In genomic region chr4:121016928-121017657, GRCm38 (mm10) we compare ENCODE assay signal across 8 mouse cellular contexts. TPM values are rescaled to one million over a fixed set of nuclear protein-coding genes. Genes with fewer than 3 reads are reported as not detected.
DNase-seq lines count a peak whose midpoint lies in the region; ATAC-seq and TF ChIP-seq lines count a peak whose summit lies in the region.

Gene Smap2 (minus strand): TSS chr4:121017247.

- peak within 1 kb of the TSS; percentile 90 for H3K4me3 ChIP-seq in bone marrow, adult 2 months (replicated peaks; ENCODE audit: control insufficient read depth, low read depth, low read length)
- peak within 1 kb of the TSS; percentile 84 for H3K4me3 ChIP-seq in embryonic facial prominence, embryonic 15.5 days (replicated peaks)
- H3K4me3 ChIP-seq in kidney, embryonic 14.5 days (ENCODE audit: low read length), result peak within 1 kb of the TSS; percentile 98
- peak within 1 kb of the TSS; percentile 96 for H3K4me3 ChIP-seq in limb, embryonic 15.5 days

- no peaks in the 10 kb centered on the region for H3K27me3 ChIP-seq in embryonic facial prominence, embryonic 15.5 days
- H3K27me3 ChIP-seq in kidney, embryonic 14.5 days (ENCODE audit: control insufficient read depth, insufficient read depth, low read length), result no peaks in the 10 kb centered on the region
- H3K27me3 ChIP-seq in limb, embryonic 15.5 days, result no peaks in the 10 kb centered on the region

- ATAC-seq in embryonic facial prominence, embryonic 15.5 days (ENCODE audit: insufficient number of reproducible peaks, low FRiP score, low TSS enrichment, low read depth), result peak; percentile 97
- ATAC-seq in kidney, embryonic 14.5 days (ENCODE audit: low FRiP score, low TSS enrichment), result peak; percentile 99
- peak; percentile 95 for ATAC-seq in limb, embryonic 15.5 days (ENCODE audit: insufficient number of reproducible peaks, low FRiP score, low TSS enrichment, low read depth)

- peak; percentile 97 for TF ChIP-seq POLR2A in bone marrow, adult 2 months (IDR thresholded peaks at IDR 0.05; ENCODE audit: borderline replicate concordance, control insufficient read depth, low read depth, low read length)

- WGBS in bone marrow, adult 2 months, result under 1% methylated on average over 48 of the region's 48 CpGs
- under 1% methylated on average over 28 of the region's 48 CpGs for WGBS in embryonic facial prominence, embryonic 15.5 days
- under 1% methylated on average over 32 of the region's 48 CpGs for WGBS in kidney, embryonic 14.5 days
- 0% methylated on average over 47 of the region's 48 CpGs for WGBS in limb, embryonic 15.5 days

- TF ChIP-seq CTCF in bone marrow, adult 2 months (IDR thresholded peaks at IDR 0.05; ENCODE audit: control insufficient read depth, insufficient read depth, low read length), result 0 out of 2 replicates have a peak, but pooled peaks have one; percentile 20

- H3K36me3 ChIP-seq in embryonic facial prominence, embryonic 15.5 days, result no peaks in the 10 kb centered on the region
- no peaks in the 10 kb centered on the region for H3K36me3 ChIP-seq in kidney, embryonic 14.5 days (ENCODE audit: control insufficient read depth, insufficient read depth, low read length)
- H3K36me3 ChIP-seq in limb, embryonic 15.5 days, result no peaks in the 10 kb centered on the region

- peak within 1 kb of the TSS; percentile 96 for H3K27ac ChIP-seq in bone marrow, adult 2 months (ENCODE audit: control insufficient read depth, insufficient read depth, low read depth, low read length, poor library complexity)
- peak within 1 kb of the TSS; percentile 65 for H3K27ac ChIP-seq in embryonic facial prominence, embryonic 15.5 days (replicated peaks)
- peak within 1 kb of the TSS; percentile 65; the same call in 1 of the 2 replicates for H3K27ac ChIP-seq in kidney, embryonic 14.5 days (ENCODE audit: low read depth, low read length)
- H3K27ac ChIP-seq in limb, embryonic 15.5 days, result peak within 1 kb of the TSS; percentile 77

- DNase-seq in 416B (ENCODE audit: low read depth), result peak; percentile 95
- peak; percentile 98 for DNase-seq in heart, adult 9 months (ENCODE audit: low spot score in 2 of 2)
- peak; percentile 84 for DNase-seq in monocyte, adult 2 months (ENCODE audit: low read depth in 1 of 2, low spot score in 2 of 2)
- DNase-seq in spleen, postnatal 36 days (ENCODE audit: low spot score in 2 of 2), result peak; percentile 97 to 98

- no peaks in the 10 kb centered on the region; the same call in 1 of the 2 replicates for H3K4me1 ChIP-seq in bone marrow, adult 2 months (ENCODE audit: control insufficient read depth, insufficient read depth, low read length)
- H3K4me1 ChIP-seq in embryonic facial prominence, embryonic 15.5 days, result peaks cover 13% of the 10 kb centered on the region
- peaks cover 13% of the 10 kb centered on the region for H3K4me1 ChIP-seq in kidney, embryonic 14.5 days (ENCODE audit: control insufficient read depth, insufficient read depth, low read length)
- peaks cover 7% of the 10 kb centered on the region for H3K4me1 ChIP-seq in limb, embryonic 15.5 days

- peak within 1 kb of the TSS; percentile 58 for H3K9ac ChIP-seq in embryonic facial prominence, embryonic 15.5 days
- peak within 1 kb of the TSS; percentile 85 for H3K9ac ChIP-seq in kidney, embryonic 14.5 days (ENCODE audit: low read depth, low read length)
- H3K9ac ChIP-seq in limb, embryonic 15.5 days, result peak within 1 kb of the TSS; percentile 90

- no peaks in the 10 kb centered on the region for H3K9me3 ChIP-seq in embryonic facial prominence, embryonic 15.5 days (replicated peaks)
- no peaks in the 10 kb centered on the region for H3K9me3 ChIP-seq in kidney, embryonic 14.5 days (ENCODE audit: control insufficient read depth, low read length)
- H3K9me3 ChIP-seq in limb, embryonic 15.5 days, result no peaks in the 10 kb centered on the region

- peak within 1 kb of the TSS; percentile 87 for H3K4me2 ChIP-seq in embryonic facial prominence, embryonic 15.5 days (replicated peaks)
- peak within 1 kb of the TSS; percentile 91 for H3K4me2 ChIP-seq in kidney, embryonic 14.5 days (replicated peaks; ENCODE audit: low read depth, low read length)
- H3K4me2 ChIP-seq in limb, embryonic 15.5 days, result peak within 1 kb of the TSS; percentile 90

RNA-seq across cellular contexts. Expression of gene Smap2, which starts in this region (rescaled TPM):
- polyA plus RNA-seq in bone marrow, adult 2 months (2011; ENCODE audit: insufficient read depth, insufficient read length, low replicate concordance, missing spikeins), result 43.1 and 60.0 TPM in 2 replicates
- 14.9 and 15.7 TPM in 2 replicates for polyA plus RNA-seq in embryonic facial prominence, embryonic 15.5 days (2015; fragmentation: Nextera tagmentation; extraction: Ambion mirVana)
- 13.5 and 20.2 TPM in 2 replicates for polyA plus RNA-seq in kidney, embryonic 14.5 days (2014; fragmentation: Nextera tagmentation; extraction: Ambion mirVana)
- polyA plus RNA-seq in limb, embryonic 15.5 days (2015; fragmentation: Nextera tagmentation; extraction: Ambion mirVana), result 11.6 and 13.2 TPM in 2 replicates

Comparison
In these comparisons a context has a peak if more than half of its experiments do, and no peak if none do; other contexts are left out.
1. Peak in every context shown above with its lines: DNase-seq, ATAC-seq, H3K4me3 ChIP-seq and H3K27ac ChIP-seq.